Mouse (Mus musculus): ENCODE data around the gene Ccdc107. TPM values are rescaled to one million over a fixed set of nuclear protein-coding genes. Genes with fewer than 3 reads are reported as not detected.

Ccdc107 gene
- total RNA-seq (2021) (10 to 100 TPM; 29.8 to 33.8 TPM), polyA plus RNA-seq (2012; rRNA removed) (50.8 and 67.9 TPM in 2 replicates)
- long read RNA-seq, transcript Ccdc107-201 (6 exons, 817 nt): major isoform, 24 of 28 reads
- long read RNA-seq, partial matches to known transcripts: 2 of 28 reads
- long read RNA-seq, other reads (novel, unspliced or antisense): 2 of 28 reads

- Histone ChIP-seq H3K9ac (ENCODE audit: low read depth, low read length) (peak within 1 kb of the TSS; percentile 80), H3K4me1 (ENCODE audit: control insufficient read depth, insufficient read depth, low read length) (peaks cover 6% of the 10 kb centered on the region), H3K79me2 (replicated peaks; ENCODE audit: control insufficient read depth, insufficient read depth, low read length) (no peaks in the 10 kb centered on the region), H3K27ac (peak within 1 kb of the TSS; percentile 98), H3K36me3 (ENCODE audit: control insufficient read depth, insufficient read depth, low read length) (no peaks in the 10 kb centered on the region), H3K4me3 (peak within 1 kb of the TSS; percentile 81), H3K27me3 (ENCODE audit: control insufficient read depth, insufficient read depth, low read length) (no peaks in the 10 kb centered on the region)
- WGBS: under 1% methylated on average over 25 of the region's 25 CpGs
- TF ChIP-seq POLR2A (IDR thresholded peaks at IDR 0.05; ENCODE audit: insufficient read depth, low read depth, low read length): no peak
- TF ChIP-seq EP300 (IDR thresholded peaks at IDR 0.05; ENCODE audit: insufficient read depth, low read depth, low read length): peak; percentile 93
- peak; percentile 48 for TF ChIP-seq CTCF (IDR thresholded peaks at IDR 0.05)
- intact Hi-C loops (cut with DNase I): loop anchor here (5.0 kb wide), 1 partner anchor 69 kb away; the partner anchor contains the start of genes Creb3 and Tln1
- peak; percentile 87 to 95 for DNase-seq
Observed at GRCm38 (mm10) chr4:43492821-43493185, at the start of gene Ccdc107. Ccdc107 (plus strand) TSS chr4:43492900.

- peak overlapping the region; percentile 77 for H3K4me3 ChIP-seq
- peak overlapping the region; percentile 66 for H3K9ac ChIP-seq (ENCODE audit: low read depth, low read length)
- no peaks in the 10 kb centered on the region for H3K36me3 ChIP-seq (ENCODE audit: control insufficient read depth, insufficient read depth, low read length)
- no peaks in the 10 kb centered on the region for H3K79me2 ChIP-seq (replicated peaks; ENCODE audit: control insufficient read depth, insufficient read depth, low read length)
- intact Hi-C loops (cut with DNase I): loop anchor here (2.0 to 5.0 kb wide), 4 partner anchors 35 to 134 kb away; partner anchors contain the start of genes Creb3, Gba2, Rgp1 and Tln1
- H3K27ac ChIP-seq: peak overlapping the region; percentile 87; the same call in 1 of the 2 replicates
- 2% methylated on average over 24 of the region's 28 CpGs for WGBS
- DNase-seq: no peak
- no peak for TF ChIP-seq CTCF (IDR thresholded peaks at IDR 0.05)
- no peak for TF ChIP-seq EP300 (IDR thresholded peaks at IDR 0.05; ENCODE audit: insufficient read depth, low read depth, low read length)
- TF ChIP-seq POLR2A (IDR thresholded peaks at IDR 0.05; ENCODE audit: insufficient read depth, low read depth, low read length): no peak
- H3K4me1 ChIP-seq (ENCODE audit: control insufficient read depth, insufficient read depth, low read length): peaks cover 3% of the 10 kb centered on the region; the same call in 1 of the 2 replicates
- H3K27me3 ChIP-seq (ENCODE audit: control insufficient read depth, insufficient read depth, low read length): no peaks in the 10 kb centered on the region
Observed at GRCm38 (mm10) chr4:43443511-43443910, 49.2 kb upstream of the Ccdc107 start.

- Histone ChIP-seq H3K4me1 (ENCODE audit: control insufficient read depth, insufficient read depth, low read length) (peaks cover 3% of the 10 kb centered on the region; the same call in 1 of the 2 replicates), H3K79me2 (replicated peaks; ENCODE audit: control insufficient read depth, insufficient read depth, low read length) (no peaks in the 10 kb centered on the region), H3K27me3 (ENCODE audit: control insufficient read depth, insufficient read depth, low read length) (no peaks in the 10 kb centered on the region), H3K36me3 (ENCODE audit: control insufficient read depth, insufficient read depth, low read length) (no peaks in the 10 kb centered on the region), H3K9ac (ENCODE audit: low read depth, low read length) (no peak overlapping the region), H3K27ac (no peak overlapping the region), H3K4me3 (no peak overlapping the region)
- TF ChIP-seq POLR2A (IDR thresholded peaks at IDR 0.05; ENCODE audit: insufficient read depth, low read depth, low read length): no peak
- TF ChIP-seq CTCF (IDR thresholded peaks at IDR 0.05): no peak
- no peak for TF ChIP-seq EP300 (IDR thresholded peaks at IDR 0.05; ENCODE audit: insufficient read depth, low read depth, low read length)
- peak; percentile 32 to 37 for DNase-seq
- WGBS: 77% methylated on average over 13 of the region's 13 CpGs
- intact Hi-C loops (cut with DNase I): no loop called here
Observed at GRCm38 (mm10) chr4:43447251-43447650, 45.4 kb upstream of the Ccdc107 start.

GRCm38 (mm10) chr4:43448554-43448953 is 44.1 kb upstream of the Ccdc107 start:
- WGBS: 79% methylated on average over 3 of the region's 3 CpGs
- H3K4me3 ChIP-seq: no peak overlapping the region
- TF ChIP-seq POLR2A (IDR thresholded peaks at IDR 0.05; ENCODE audit: insufficient read depth, low read depth, low read length) (no peak), CTCF (IDR thresholded peaks at IDR 0.05) (no peak), EP300 (IDR thresholded peaks at IDR 0.05; ENCODE audit: insufficient read depth, low read depth, low read length) (no peak)
- DNase-seq: peak in 1 of 2 experiments; percentile 39
- no peaks in the 10 kb centered on the region for H3K79me2 ChIP-seq (replicated peaks; ENCODE audit: control insufficient read depth, insufficient read depth, low read length)
- H3K4me1 ChIP-seq (ENCODE audit: control insufficient read depth, insufficient read depth, low read length): peaks cover 5% of the 10 kb centered on the region
- no peak overlapping the region for H3K27ac ChIP-seq
- intact Hi-C loops (cut with DNase I): no loop called here
- H3K27me3 ChIP-seq (ENCODE audit: control insufficient read depth, insufficient read depth, low read length): no peaks in the 10 kb centered on the region
- H3K9ac ChIP-seq (ENCODE audit: low read depth, low read length): no peak overlapping the region
- H3K36me3 ChIP-seq (ENCODE audit: control insufficient read depth, insufficient read depth, low read length): no peaks in the 10 kb centered on the region

GRCm38 (mm10) chr4:43452315-43452714 is 40.4 kb upstream of the Ccdc107 start:
- no peak overlapping the region for H3K4me3 ChIP-seq
- H3K79me2 ChIP-seq (replicated peaks; ENCODE audit: control insufficient read depth, insufficient read depth, low read length): no peaks in the 10 kb centered on the region
- TF ChIP-seq POLR2A (IDR thresholded peaks at IDR 0.05; ENCODE audit: insufficient read depth, low read depth, low read length): no peak
- TF ChIP-seq EP300 (IDR thresholded peaks at IDR 0.05; ENCODE audit: insufficient read depth, low read depth, low read length): no peak
- no peak for TF ChIP-seq CTCF (IDR thresholded peaks at IDR 0.05)
- H3K36me3 ChIP-seq (ENCODE audit: control insufficient read depth, insufficient read depth, low read length): no peaks in the 10 kb centered on the region
- DNase-seq: peak in 1 of 2 experiments; percentile 33
- no peak overlapping the region for H3K27ac ChIP-seq
- H3K9ac ChIP-seq (ENCODE audit: low read depth, low read length): no peak overlapping the region
- H3K4me1 ChIP-seq (ENCODE audit: control insufficient read depth, insufficient read depth, low read length): peaks cover 4% of the 10 kb centered on the region
- intact Hi-C loops (cut with DNase I): no loop called here
- WGBS: 40% methylated on average over 11 of the region's 11 CpGs
- H3K27me3 ChIP-seq (ENCODE audit: control insufficient read depth, insufficient read depth, low read length): no peaks in the 10 kb centered on the region

- peaks cover 4% of the 10 kb centered on the region for H3K4me1 ChIP-seq (ENCODE audit: control insufficient read depth, insufficient read depth, low read length)
- 3% methylated on average over 18 of the region's 18 CpGs for WGBS
- peak overlapping the region; percentile 23 for H3K4me3 ChIP-seq
- H3K79me2 ChIP-seq (replicated peaks; ENCODE audit: control insufficient read depth, insufficient read depth, low read length): no peaks in the 10 kb centered on the region
- H3K27ac ChIP-seq: no peak overlapping the region
- intact Hi-C loops (cut with DNase I): no loop called here
- H3K9ac ChIP-seq (ENCODE audit: low read depth, low read length): peak overlapping the region; percentile 15; the same call in 1 of the 2 replicates
- TF ChIP-seq CTCF (IDR thresholded peaks at IDR 0.05): no peak
- TF ChIP-seq EP300 (IDR thresholded peaks at IDR 0.05; ENCODE audit: insufficient read depth, low read depth, low read length): no peak
- TF ChIP-seq POLR2A (IDR thresholded peaks at IDR 0.05; ENCODE audit: insufficient read depth, low read depth, low read length): no peak
- no peaks in the 10 kb centered on the region for H3K27me3 ChIP-seq (ENCODE audit: control insufficient read depth, insufficient read depth, low read length)
- H3K36me3 ChIP-seq (ENCODE audit: control insufficient read depth, insufficient read depth, low read length): no peaks in the 10 kb centered on the region
- no peak for DNase-seq
Observed at GRCm38 (mm10) chr4:43453413-43453812, 39.3 kb upstream of the Ccdc107 start.
